Mouse (Mus musculus) monocyte, adult 5-6 weeks (primary cell): Measurements from ENCODE around the gene Rag2. TPM values are rescaled to one million over a fixed set of nuclear protein-coding genes. Genes with fewer than 3 reads are reported as not detected.

Experiments used
- ATAC-seq: fragments of 153-309, 156-312 bp; replicated peaks from 2 replicates; pipeline ENCODE4 v1.8.0; 2017; ENCODE audit warnings: mild to moderate bottlenecking; ENCODE audit not compliant: low TSS enrichment, insufficient number of reproducible peaks, severe bottlenecking, poor library complexity, low FRiP score
- total RNA-seq: library from RNA; stranded (forward); fragments of 200-1000, 200-491, 200-594 nt; gene quantifications from 3 replicates; pipeline ENCODE4 v1.2.3, GENCODE M21; 2017

Gene Rag2
- not detected in 3 replicates for total RNA-seq

GRCm38 (mm10) chr2:101624526-101624925 lies at the start of gene Rag2:
Rag2 (plus strand) TSS chr2:101624718.
- no peak for ATAC-seq

DNA sequence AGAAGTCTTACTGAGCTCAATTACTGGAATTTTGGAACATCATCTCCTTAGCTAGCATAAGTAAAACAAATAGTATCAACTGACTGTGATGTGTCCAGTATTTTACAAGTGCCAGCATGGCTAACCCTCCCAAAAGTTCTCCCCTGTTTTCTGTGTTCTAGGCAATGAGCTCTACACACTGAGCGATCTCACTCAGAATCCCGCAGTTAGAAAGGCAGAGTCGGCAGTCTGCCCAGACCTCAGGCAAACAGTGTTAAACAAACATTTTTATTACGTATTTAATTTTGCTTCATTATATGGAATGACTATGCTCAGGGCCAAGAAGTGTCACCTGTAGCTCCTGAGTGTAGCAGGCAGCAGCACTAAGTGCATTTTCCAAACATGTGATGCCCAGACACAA lies 47.3 kb upstream of the Rag2 start:
- no peak for ATAC-seq

DNA sequence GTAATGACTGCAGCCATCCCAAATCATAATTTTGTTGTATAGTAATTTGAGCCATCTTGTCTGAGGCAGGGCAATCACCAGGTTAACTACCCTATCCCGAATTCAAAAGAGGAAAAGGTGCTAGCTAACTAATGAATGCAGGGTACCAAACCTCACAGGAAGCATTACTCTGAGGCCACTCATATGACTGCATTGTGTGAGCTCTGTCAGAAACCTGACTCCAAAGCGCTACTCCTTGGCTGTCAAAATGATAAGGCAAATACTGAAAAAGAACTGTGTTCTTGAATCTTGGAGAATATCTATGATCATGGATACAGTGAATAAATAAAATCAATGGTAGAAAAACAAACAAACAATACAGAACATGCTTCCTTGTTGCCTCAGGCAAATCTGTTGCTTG lies 44.5 kb upstream of the Rag2 start:
- ATAC-seq: no peak

DNA sequence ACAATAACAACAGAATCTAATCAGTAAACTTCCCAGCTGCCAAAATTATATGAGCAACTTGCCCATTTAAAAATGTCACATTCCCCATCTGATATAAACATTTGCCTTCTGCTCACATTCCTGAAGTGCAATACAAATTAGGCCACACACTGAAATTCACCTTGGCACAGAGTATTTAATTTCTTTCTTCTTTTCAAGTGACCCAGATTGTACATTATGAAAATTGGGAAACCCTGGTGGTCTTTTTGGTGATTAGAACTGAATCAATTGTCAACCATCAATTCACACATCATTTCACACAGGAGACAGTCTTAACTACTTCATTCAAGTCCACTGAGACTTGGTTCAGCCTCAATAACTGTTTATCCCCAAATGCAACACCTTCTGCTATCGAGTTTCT lies 44.1 kb upstream of the Rag2 start:
- ATAC-seq: no peak

GRCm38 (mm10) chr2:101580977-101581376 lies 43.5 kb upstream of the Rag2 start:
- no peak for ATAC-seq

- no peak for ATAC-seq
Measured at GRCm38 (mm10) chr2:101581418-101581817, 43.1 kb upstream of the Rag2 start.

DNA sequence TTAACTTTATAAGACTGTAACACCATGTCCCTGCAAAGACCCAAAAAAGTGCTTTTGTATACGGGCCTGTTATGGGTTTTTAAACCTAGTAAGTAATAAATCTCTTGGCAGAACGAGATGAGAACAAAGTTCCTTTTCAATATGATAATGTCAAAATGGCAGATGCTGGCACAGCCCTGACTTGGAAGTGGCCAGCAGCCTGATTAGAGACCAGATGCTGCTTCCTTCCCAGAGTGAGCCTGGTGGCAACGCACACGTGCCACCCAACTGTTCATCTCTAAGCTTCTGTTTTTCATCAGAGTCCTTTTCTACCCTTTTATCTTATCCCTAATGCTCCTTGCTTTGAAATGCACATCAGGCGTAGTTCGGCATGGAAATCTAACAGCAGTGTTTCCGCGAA lies 33.2 kb upstream of the Rag2 start:
- ATAC-seq: no peak

DNA sequence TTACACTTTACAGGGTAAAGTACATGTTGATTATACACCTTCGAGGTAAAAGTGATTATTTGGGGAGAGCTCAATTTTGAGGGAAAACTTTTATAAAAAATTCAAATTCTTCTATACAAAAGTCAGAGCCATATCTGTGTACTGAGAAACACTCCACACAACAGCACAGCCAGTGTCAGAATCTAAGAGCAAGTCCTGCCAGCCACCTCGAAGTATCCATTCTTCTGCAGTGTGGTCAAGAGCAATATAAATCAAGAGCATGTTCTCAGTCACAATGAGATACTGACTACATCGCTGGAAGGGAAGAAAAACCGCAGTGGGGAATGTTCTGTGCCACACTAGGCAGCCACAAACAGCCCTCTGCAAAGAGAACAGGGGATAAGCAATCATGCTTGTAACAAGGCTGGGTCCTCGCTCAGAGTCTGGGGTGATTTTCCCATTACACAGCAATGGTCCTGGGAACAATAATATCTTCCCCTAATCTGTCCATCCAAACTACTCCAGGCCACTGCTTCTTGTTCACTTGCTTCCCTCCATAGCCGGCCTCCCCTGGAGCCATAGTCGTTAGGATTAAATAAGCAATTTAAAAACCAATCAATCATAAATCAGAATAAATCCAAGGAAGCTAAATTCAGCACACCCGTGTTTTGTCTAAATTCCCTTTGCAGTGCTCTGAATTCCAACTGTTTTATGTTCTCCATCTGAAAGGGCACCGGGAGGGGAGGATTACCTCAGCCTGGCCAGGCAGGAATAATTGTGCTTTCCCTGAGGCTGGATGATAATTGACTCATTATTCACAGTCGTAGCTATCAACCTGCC lies 32.3 kb upstream of the Rag2 start:
- no peak for ATAC-seq

GRCm38 (mm10) chr2:101592886-101593285 lies 31.6 kb upstream of the Rag2 start:
- no peak for ATAC-seq

GRCm38 (mm10) chr2:101594681-101595080 lies 29.8 kb upstream of the Rag2 start:
- ATAC-seq: no peak

- no peak for ATAC-seq
Measured at GRCm38 (mm10) chr2:101597186-101597585, 27.3 kb upstream of the Rag2 start.

GRCm38 (mm10) chr2:101598190-101599181 lies 26.0 kb upstream of the Rag2 start:
- no peak for ATAC-seq

- no peak for ATAC-seq
Measured at GRCm38 (mm10) chr2:101600703-101601102, 23.8 kb upstream of the Rag2 start.

- no peak for ATAC-seq
Measured at GRCm38 (mm10) chr2:101603099-101603498, 21.4 kb upstream of the Rag2 start.

GRCm38 (mm10) chr2:101608232-101608894 lies 16.2 kb upstream of the Rag2 start:
- no peak for ATAC-seq

- ATAC-seq: no peak
Measured at GRCm38 (mm10) chr2:101610861-101611260, 13.7 kb upstream of the Rag2 start.

GRCm38 (mm10) chr2:101615464-101616305 lies 8.8 kb upstream of the Rag2 start:
- no peak for ATAC-seq

GRCm38 (mm10) chr2:101618373-101618772 lies 6.1 kb upstream of the Rag2 start:
- ATAC-seq: no peak
